Mouse (Mus musculus): ENCODE measurements around the gene Lcp2.

Gene Lcp2

GRCm38 (mm10) chr11:34046767-34047541, at the start of gene Lcp2:
Gene Lcp2, plus strand, starts transcription at chr11:34046920.
- no peak for DNase-seq

GRCm38 (mm10) chr11:33998244-33998643, 48.5 kb upstream of the Lcp2 start:
- no peak for DNase-seq

- DNase-seq: no peak
Measured at GRCm38 (mm10) chr11:34000416-34000815, 46.3 kb upstream of the Lcp2 start.

- peak; percentile 45 for DNase-seq
Measured at GRCm38 (mm10) chr11:34001938-34002592, 44.7 kb upstream of the Lcp2 start.

GRCm38 (mm10) chr11:34002593-34002965, 44.1 kb upstream of the Lcp2 start:
- DNase-seq: no peak

- DNase-seq: no peak
Measured at GRCm38 (mm10) chr11:34007616-34008015, 39.1 kb upstream of the Lcp2 start.

GRCm38 (mm10) chr11:34008214-34008613, 38.5 kb upstream of the Lcp2 start:
- DNase-seq: no peak

- peak; percentile 57 for DNase-seq
Measured at GRCm38 (mm10) chr11:34008702-34009101, 38.0 kb upstream of the Lcp2 start.

GRCm38 (mm10) chr11:34009316-34010087, 37.2 kb upstream of the Lcp2 start:
- no peak for DNase-seq

- DNase-seq: no peak
Measured at GRCm38 (mm10) chr11:34010133-34010858, 36.4 kb upstream of the Lcp2 start.

GRCm38 (mm10) chr11:34010859-34011172, 35.9 kb upstream of the Lcp2 start:
- peak; percentile 28 for DNase-seq

- no peak for DNase-seq
Measured at GRCm38 (mm10) chr11:34012007-34012652, 34.6 kb upstream of the Lcp2 start.

GRCm38 (mm10) chr11:34025091-34025490, 21.6 kb upstream of the Lcp2 start:
- DNase-seq: no peak

GRCm38 (mm10) chr11:34029658-34030057, 17.1 kb upstream of the Lcp2 start:
- DNase-seq: no peak

GRCm38 (mm10) chr11:34031015-34031805, 15.5 kb upstream of the Lcp2 start:
- no peak for DNase-seq

- DNase-seq: peak; percentile 63
Measured at GRCm38 (mm10) chr11:34034008-34034505, 12.7 kb upstream of the Lcp2 start.

- DNase-seq: no peak
Measured at GRCm38 (mm10) chr11:34034794-34035193, 11.9 kb upstream of the Lcp2 start.

- no peak for DNase-seq
Measured at GRCm38 (mm10) chr11:34035909-34036658, 10.6 kb upstream of the Lcp2 start.

GRCm38 (mm10) chr11:34040061-34040460, 6.7 kb upstream of the Lcp2 start:
- peak; percentile 12 for DNase-seq

- DNase-seq: no peak
Measured at GRCm38 (mm10) chr11:34042808-34043207, 3.9 kb upstream of the Lcp2 start.

GRCm38 (mm10) chr11:34047542-34047937, 820 bp downstream of the Lcp2 start:
- no peak for DNase-seq

All from right cerebral cortex, adult 18-20 months (tissue).